Mouse (Mus musculus): ENCODE data around the gene Sgip1.

Gene Sgip1

GRCm38 (mm10) chr4:102887770-102888689 is 146.9 kb downstream of the Sgip1 start:
- DNase-seq (ENCODE audit: extremely low spot score, low spot score): no peak

- no peak for DNase-seq (ENCODE audit: extremely low spot score, low spot score)
These were observed 154.8 kb downstream of the Sgip1 start for GRCm38 (mm10) chr4:102895866-102896265.

- DNase-seq (ENCODE audit: extremely low spot score, low spot score): no peak
These were observed 157.9 kb downstream of the Sgip1 start for GRCm38 (mm10) chr4:102898987-102899386.

GRCm38 (mm10) chr4:102899683-102900082 is 158.6 kb downstream of the Sgip1 start:
- no peak for DNase-seq (ENCODE audit: extremely low spot score, low spot score)

- no peak for DNase-seq (ENCODE audit: extremely low spot score, low spot score)
These were observed 159.1 kb downstream of the Sgip1 start for GRCm38 (mm10) chr4:102900166-102900565.

- DNase-seq (ENCODE audit: extremely low spot score, low spot score): no peak
These were observed 166.8 kb downstream of the Sgip1 start for GRCm38 (mm10) chr4:102907843-102908427.

GRCm38 (mm10) chr4:102910191-102910590 is 169.1 kb downstream of the Sgip1 start:
- no peak for DNase-seq (ENCODE audit: extremely low spot score, low spot score)

- DNase-seq (ENCODE audit: extremely low spot score, low spot score): no peak
These were observed 172.1 kb downstream of the Sgip1 start for GRCm38 (mm10) chr4:102913176-102913575.

GRCm38 (mm10) chr4:102913700-102914327 is 172.7 kb downstream of the Sgip1 start:
- DNase-seq (ENCODE audit: extremely low spot score, low spot score): no peak

- DNase-seq (ENCODE audit: extremely low spot score, low spot score): no peak
These were observed 177.1 kb downstream of the Sgip1 start for GRCm38 (mm10) chr4:102918191-102918590.

- DNase-seq (ENCODE audit: extremely low spot score, low spot score): no peak
These were observed 188.4 kb downstream of the Sgip1 start for GRCm38 (mm10) chr4:102929491-102929890.

GRCm38 (mm10) chr4:102930679-102931078 is 189.6 kb downstream of the Sgip1 start:
- no peak for DNase-seq (ENCODE audit: extremely low spot score, low spot score)

GRCm38 (mm10) chr4:102940266-102940665 is 199.2 kb downstream of the Sgip1 start:
- DNase-seq (ENCODE audit: extremely low spot score, low spot score): no peak

- DNase-seq (ENCODE audit: extremely low spot score, low spot score): no peak
These were observed 199.6 kb downstream of the Sgip1 start for GRCm38 (mm10) chr4:102940738-102941137.

GRCm38 (mm10) chr4:102944325-102944724 is 203.2 kb downstream of the Sgip1 start:
- no peak for DNase-seq (ENCODE audit: extremely low spot score, low spot score)

- DNase-seq (ENCODE audit: extremely low spot score, low spot score): no peak
These were observed 211.4 kb downstream of the Sgip1 start for GRCm38 (mm10) chr4:102952476-102952875.

GRCm38 (mm10) chr4:102955294-102955956 is 214.3 kb downstream of the Sgip1 start:
- no peak for DNase-seq (ENCODE audit: extremely low spot score, low spot score)

GRCm38 (mm10) chr4:102959409-102959808 is 218.3 kb downstream of the Sgip1 start:
- no peak for DNase-seq (ENCODE audit: extremely low spot score, low spot score)

GRCm38 (mm10) chr4:102964174-102964573 is 223.1 kb downstream of the Sgip1 start:
- DNase-seq (ENCODE audit: extremely low spot score, low spot score): no peak

- DNase-seq (ENCODE audit: extremely low spot score, low spot score): no peak
These were observed 226.7 kb downstream of the Sgip1 start for GRCm38 (mm10) chr4:102967811-102968210.

- no peak for DNase-seq (ENCODE audit: extremely low spot score, low spot score)
These were observed 228.5 kb downstream of the Sgip1 start for GRCm38 (mm10) chr4:102969599-102969998.

GRCm38 (mm10) chr4:102971159-102971558 is 230.1 kb downstream of the Sgip1 start:
- DNase-seq (ENCODE audit: extremely low spot score, low spot score): no peak
